Mouse (Mus musculus): ENCODE measurements at regions not wholly inside any gene's neighbourhood (a gene's known extent, or its start where the extent isn't known, plus 50 kb on each side); places are given as distances from the start of the nearest gene placed in this dataset.

DNA sequence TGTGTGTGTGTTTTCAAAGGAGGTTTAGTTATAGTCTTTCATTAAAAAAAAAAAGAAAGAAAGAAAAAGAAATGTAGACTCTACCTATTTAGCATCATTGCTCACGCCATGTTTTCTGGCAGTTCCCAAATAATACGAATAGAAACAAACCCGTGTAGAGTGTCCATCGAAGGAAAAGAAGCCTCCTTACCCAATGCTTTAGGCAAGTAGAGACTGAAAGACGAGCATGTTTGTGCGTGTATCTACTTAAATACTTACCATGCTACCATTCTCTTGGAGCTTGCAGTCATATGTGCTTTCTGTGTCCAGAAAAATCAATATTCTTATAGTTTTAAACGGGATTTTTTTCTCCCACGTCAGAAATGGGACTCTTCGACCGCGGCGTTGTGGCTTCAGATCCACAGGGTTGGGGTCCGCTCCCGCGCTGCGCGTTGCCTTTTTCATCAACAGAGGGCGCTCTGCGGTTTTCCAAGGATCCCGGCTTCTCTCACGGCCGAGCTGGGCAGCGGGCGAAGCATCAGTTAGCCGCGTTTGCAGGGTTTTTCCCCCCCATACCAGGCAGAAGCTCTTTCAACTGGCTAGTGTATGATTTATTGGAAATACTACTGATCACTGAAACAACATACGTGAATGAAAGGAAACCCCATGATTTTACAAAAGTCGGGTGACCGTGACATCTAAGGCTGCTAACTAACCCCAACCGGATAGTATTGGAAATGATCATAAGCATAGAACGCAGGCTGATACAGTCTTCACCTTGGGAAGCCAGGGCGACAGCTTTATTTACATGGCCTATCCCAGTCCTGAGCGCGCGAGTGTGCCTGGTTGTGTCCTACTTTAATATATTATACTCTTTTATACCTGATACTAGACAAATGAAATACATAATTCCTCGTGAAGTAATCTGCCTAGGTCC lies 156.5 kb upstream of the Sp4 start:
- intact Hi-C loops (cut with DNase I) = loop anchor here (2.0 to 5.0 kb wide), 4 partner anchors 155 to 640 kb away; no protein-coding TSS in a partner anchor
- peak; percentile 47 to 83 for DNase-seq (ENCODE audit: low spot score in 2 of 2)

DNA sequence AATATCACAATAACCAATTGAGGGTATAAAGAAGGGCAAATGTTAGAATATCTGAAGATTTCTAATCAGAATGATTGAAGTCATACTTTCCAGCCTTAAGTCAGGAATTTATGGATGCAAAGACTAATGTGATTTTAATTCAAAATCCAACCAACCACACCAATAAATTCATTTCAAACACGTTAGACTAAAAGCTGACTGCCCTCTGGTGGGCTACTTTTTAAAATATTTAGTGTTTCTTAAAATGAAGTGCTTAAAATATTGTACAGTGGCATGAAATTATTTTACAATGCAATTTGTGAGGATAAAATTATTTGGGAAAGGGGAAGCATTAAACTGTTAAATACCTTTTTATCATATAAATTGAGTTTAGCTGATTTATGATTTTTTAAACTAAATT lies 154.4 kb upstream of the Sp4 start:
- peak; percentile 11 to 37 for DNase-seq (ENCODE audit: low spot score in 2 of 2)
- intact Hi-C loops (cut with DNase I) = loop anchor here (2.0 to 5.0 kb wide), 5 partner anchors 153 to 638 kb away; no protein-coding TSS in a partner anchor

DNA sequence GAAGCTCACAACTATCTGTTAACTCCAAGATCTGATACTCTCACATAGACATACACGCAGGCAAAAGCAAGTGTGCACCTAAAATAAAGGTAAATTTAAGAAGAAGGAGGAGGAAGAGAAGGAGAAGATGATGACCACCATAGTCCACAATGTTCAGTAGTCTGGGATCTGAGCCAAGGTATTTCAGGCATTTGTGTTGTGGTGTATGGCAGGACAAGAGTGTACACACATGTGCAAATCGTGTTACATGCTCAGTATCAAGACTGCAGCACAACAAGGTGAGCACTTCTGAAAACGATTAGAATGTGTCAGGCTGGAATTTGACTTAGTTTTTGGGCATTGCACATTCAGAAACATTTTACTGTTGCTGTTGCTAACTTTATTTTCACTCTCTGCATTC lies 138.4 kb upstream of the Sp4 start:
- no peak for DNase-seq (ENCODE audit: low spot score in 2 of 2)
- intact Hi-C loops (cut with DNase I) = no loop called here

- no peak for DNase-seq (ENCODE audit: low spot score in 2 of 2)
- intact Hi-C loops (cut with DNase I) = no loop called here
Measured at GRCm38 (mm10) chr12:118438882-118439281, 137.6 kb upstream of the Sp4 start.

DNA sequence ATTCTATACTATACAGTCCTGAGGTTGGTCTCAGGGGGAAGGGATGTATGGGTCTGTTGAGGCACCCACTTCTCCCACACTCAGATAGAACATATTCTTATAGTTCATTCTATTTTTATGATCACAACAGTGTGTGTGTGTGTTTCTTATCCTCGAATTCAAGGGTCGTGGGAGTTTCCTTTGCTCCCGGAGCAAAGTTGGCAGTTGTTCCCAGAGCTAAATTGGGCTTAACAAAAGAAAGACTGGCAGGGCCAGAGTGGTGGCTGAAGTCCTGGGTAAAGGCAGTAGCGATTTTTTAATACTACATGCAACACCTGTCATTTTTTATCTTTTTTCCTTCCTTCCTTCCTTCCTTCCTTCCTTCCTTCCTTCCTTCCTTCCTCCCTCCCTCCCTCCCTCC lies 131.5 kb upstream of the Sp4 start:
- intact Hi-C loops (cut with DNase I) = no loop called here
- DNase-seq (ENCODE audit: low spot score in 2 of 2) = no peak

DNA sequence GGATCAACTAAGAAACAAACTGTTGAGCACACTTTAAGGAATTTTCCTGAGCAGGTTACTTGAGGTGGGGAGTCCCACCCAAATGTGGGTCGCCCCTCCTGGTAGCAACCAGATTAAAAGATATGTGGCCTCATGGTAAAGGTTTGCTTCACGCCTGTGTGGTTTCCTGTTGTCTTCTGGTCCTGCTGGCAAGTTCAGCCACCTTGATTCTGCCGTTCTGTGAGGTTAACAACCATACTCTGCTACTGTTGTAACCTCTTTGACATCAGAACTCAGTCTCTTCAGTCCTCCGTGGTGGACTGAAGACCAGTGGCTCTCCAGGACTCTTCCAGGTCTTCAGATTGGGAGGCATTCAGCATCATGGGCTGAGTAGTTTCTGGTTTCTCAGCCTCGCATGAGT lies 127.1 kb upstream of the Sp4 start:
- DNase-seq (ENCODE audit: low spot score in 2 of 2) = no peak
- intact Hi-C loops (cut with DNase I) = no loop called here

GRCm38 (mm10) chr12:118415956-118416355 lies 114.7 kb upstream of the Sp4 start:
- DNase-seq (ENCODE audit: low spot score in 2 of 2) = peak in 1 of 2 experiments; percentile 6
- intact Hi-C loops (cut with DNase I) = no loop called here

- no peak for DNase-seq (ENCODE audit: low spot score in 2 of 2)
- intact Hi-C loops (cut with DNase I) = no loop called here
Measured at GRCm38 (mm10) chr12:118411767-118412430, 110.7 kb upstream of the Sp4 start.

GRCm38 (mm10) chr12:118410917-118411316 lies 109.7 kb upstream of the Sp4 start:
- intact Hi-C loops (cut with DNase I) = no loop called here

DNA sequence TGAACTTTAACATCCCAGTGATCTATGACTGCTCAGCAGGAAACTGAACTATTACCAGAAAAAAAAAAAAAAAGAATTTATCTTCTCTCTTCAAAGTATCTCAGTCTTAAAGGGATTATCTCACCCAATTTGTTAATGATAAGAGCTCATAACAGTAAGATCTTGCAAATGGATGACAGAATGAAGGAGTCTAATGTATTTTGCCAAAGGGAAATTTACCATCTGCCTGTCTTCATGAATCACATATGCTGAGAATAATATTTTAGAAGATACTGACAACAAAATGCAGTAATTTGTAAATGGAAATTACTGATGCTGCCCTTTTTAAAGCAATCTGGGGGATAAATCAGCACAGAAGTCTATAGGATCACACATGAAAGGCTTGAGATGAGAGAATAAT lies 103.9 kb upstream of the Sp4 start:
- intact Hi-C loops (cut with DNase I) = no loop called here

More at GRCm38 (mm10) chr12:118410917-118411316, 109.7 kb upstream of the Sp4 start:
- no peak for DNase-seq (ENCODE audit: low spot score in 2 of 2)

DNA sequence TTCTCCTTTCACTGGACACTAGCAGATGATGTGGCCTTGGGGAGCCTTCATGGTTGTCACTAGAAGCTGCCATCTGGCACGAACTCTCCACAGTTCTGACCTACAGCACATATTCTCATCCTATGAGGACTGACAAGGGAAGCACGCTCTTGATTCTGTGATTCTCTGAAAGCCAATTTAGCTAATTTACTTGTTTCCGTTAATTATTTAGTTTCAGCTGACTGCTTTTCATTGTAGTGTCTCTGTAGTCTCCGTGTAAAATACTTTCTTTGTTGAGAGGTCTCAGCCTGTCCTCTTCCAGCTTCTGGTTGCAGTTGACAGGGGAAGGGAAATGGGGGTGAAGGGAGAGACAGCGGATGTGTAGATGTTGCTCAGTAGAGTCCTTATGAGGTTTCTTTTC lies 102.9 kb upstream of the Sp4 start:
- intact Hi-C loops (cut with DNase I) = no loop called here
- no peak for DNase-seq (ENCODE audit: low spot score in 2 of 2)

More for the DNA sequence above, 103.9 kb upstream of the Sp4 start:
- no peak for DNase-seq (ENCODE audit: low spot score in 2 of 2)

- intact Hi-C loops (cut with DNase I) = no loop called here
Measured at GRCm38 (mm10) chr12:118403519-118404087, 102.4 kb upstream of the Sp4 start.

DNA sequence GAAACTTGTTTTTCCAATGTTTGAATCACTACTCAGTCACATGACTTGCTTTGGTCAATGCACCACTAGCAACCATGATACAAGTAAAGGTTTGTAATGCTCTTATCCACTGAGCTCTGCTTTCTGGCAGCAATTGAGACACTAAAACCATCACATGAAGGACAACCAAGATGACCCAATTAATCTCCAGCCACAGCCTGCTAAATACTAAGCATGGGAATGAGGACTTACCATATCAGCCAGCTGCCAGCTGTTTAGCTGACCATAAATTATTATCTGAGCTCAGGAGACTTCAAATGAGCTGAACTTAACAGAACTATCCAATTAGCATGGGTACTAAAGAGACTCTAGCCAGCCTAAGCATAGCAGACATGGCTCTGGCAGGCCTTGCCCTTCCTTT lies 100.1 kb upstream of the Sp4 start:
- DNase-seq (ENCODE audit: low spot score in 2 of 2) = no peak

More at GRCm38 (mm10) chr12:118403519-118404087, 102.4 kb upstream of the Sp4 start:
- DNase-seq (ENCODE audit: low spot score in 2 of 2) = no peak

DNA sequence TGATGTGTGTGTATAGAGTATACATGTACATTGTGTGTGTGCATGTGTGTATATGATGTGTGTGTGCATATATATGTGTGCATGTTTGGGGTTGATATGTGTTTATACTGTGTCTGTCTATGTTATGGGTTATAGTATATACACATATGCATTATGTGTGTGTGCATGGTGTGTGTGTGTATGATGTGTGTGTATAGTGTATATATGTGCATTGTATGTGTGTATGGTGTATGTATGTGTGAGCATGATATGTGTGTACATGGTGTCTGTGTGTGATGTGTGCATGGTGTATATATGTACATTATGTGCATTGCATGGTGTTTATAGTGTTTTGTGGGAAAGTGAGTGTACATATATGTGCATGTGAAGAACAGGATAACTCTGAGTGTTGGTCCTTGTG lies 90.4 kb upstream of the Sp4 start:
- intact Hi-C loops (cut with DNase I) = no loop called here
- DNase-seq (ENCODE audit: low spot score in 2 of 2) = no peak

More for the DNA sequence above, 100.1 kb upstream of the Sp4 start:
- intact Hi-C loops (cut with DNase I) = no loop called here

GRCm38 (mm10) chr12:118381013-118381412 lies 79.8 kb upstream of the Sp4 start:
- intact Hi-C loops (cut with DNase I) = no loop called here
- no peak for DNase-seq (ENCODE audit: low spot score in 2 of 2)

- no peak for DNase-seq (ENCODE audit: low spot score in 2 of 2)
- intact Hi-C loops (cut with DNase I) = loop anchor here (5.0 kb wide), 1 partner anchor 76 kb away; the partner anchor contains the start of gene Sp4
Measured at GRCm38 (mm10) chr12:118377898-118378297, 76.7 kb upstream of the Sp4 start.

- intact Hi-C loops (cut with DNase I) = loop anchor here (5.0 kb wide), 1 partner anchor 75 kb away; the partner anchor contains the start of gene Sp4
- no peak for DNase-seq (ENCODE audit: low spot score in 2 of 2)
Measured at GRCm38 (mm10) chr12:118376521-118377493, 75.6 kb upstream of the Sp4 start.

GRCm38 (mm10) chr12:118373250-118373649 lies 72.0 kb upstream of the Sp4 start:
- peak; percentile 19 to 45 for DNase-seq (ENCODE audit: low spot score in 2 of 2)
- intact Hi-C loops (cut with DNase I) = no loop called here

- DNase-seq (ENCODE audit: low spot score in 2 of 2) = no peak
- intact Hi-C loops (cut with DNase I) = no loop called here
Measured at GRCm38 (mm10) chr12:118371905-118372304, 70.7 kb upstream of the Sp4 start.
